Mouse (Mus musculus) forebrain, postnatal 0 days (tissue): Measurements from ENCODE around the gene Tbc1d8b. TPM values are rescaled to one million over a fixed set of nuclear protein-coding genes. Genes with fewer than 3 reads are reported as not detected.

Experiments
- ATAC-seq: fragments of 200-750 bp; cut with Nextera tagmentation; 2 replicates; pipeline ENCODE4 v1.8.0; 2017; ENCODE audit warnings: mild to moderate bottlenecking, moderate library complexity
- DNase-seq: peaks from one replicate; pipeline ENCODE4 v3.0.0-alpha.2; 2015
- H3K27ac ChIP-seq: fragments of 300-500 bp; sonication (generic); 2 replicates; pipeline ENCODE4 v1.5.1; 2014; ENCODE audit warnings: low read depth, mild to moderate bottlenecking, antibody characterized with exemption, low read length, moderate library complexity, mixed read lengths
- H3K27me3 ChIP-seq: fragments of 300-500 bp; sonication (generic); 2 replicates; pipeline ENCODE4 v1.6.1; 2014; ENCODE audit warnings: mild to moderate bottlenecking, low read length, mixed read lengths; ENCODE audit not compliant: insufficient read depth
- H3K36me3 ChIP-seq: fragments of 300-500 bp; sonication (generic); 2 replicates; pipeline ENCODE4 v1.6.1; 2014; ENCODE audit warnings: mild to moderate bottlenecking, moderate library complexity; ENCODE audit not compliant: insufficient read depth
- H3K4me1 ChIP-seq: fragments of 300-500 bp; sonication (generic); 2 replicates; pipeline ENCODE4 v1.6.1; 2014; ENCODE audit warnings: antibody characterized with exemption; ENCODE audit not compliant: insufficient read depth
- H3K4me2 ChIP-seq: fragments of 300-500 bp; sonication (generic); 2 replicates; pipeline ENCODE4 v1.6.1; 2014; ENCODE audit warnings: low read depth, mild to moderate bottlenecking, moderate library complexity
- H3K4me3 ChIP-seq: fragments of 300-500 bp; sonication (generic); 2 replicates; pipeline ENCODE4 v1.5.1; 2014; ENCODE audit warnings: low read depth, low read length, mixed read lengths
- H3K9ac ChIP-seq: fragments of 300-500 bp; sonication (generic); 2 replicates; pipeline ENCODE4 v1.6.1; 2014; ENCODE audit warnings: mild to moderate bottlenecking
- H3K9me3 ChIP-seq: fragments of 300-500 bp; sonication (generic); 2 replicates; pipeline ENCODE4 v1.6.1; 2016; ENCODE audit warnings: low read length
- CTCF ChIP-seq: sonication (generic); IDR thresholded peaks from 2 replicates; pipeline ENCODE4 v1.5.1; 2016; ENCODE audit warnings: antibody characterized with exemption, control low read depth, low read depth
- WGBS: fragments of 180-500 bp; shearing (Covaris S2); extraction: QIAGEN DNeasy Blood & Tissue Kit; methylation state at CpG from one replicate; pipeline ENCODE4 v1.1.7; 2014; 5-methylcytosine and 5-hydroxymethylcytosine counted together
- polyA plus RNA-seq: library from polyadenylated mRNA; unstranded; fragments of >200 nt; fragmentation: Nextera tagmentation; extraction: Ambion mirVana; gene quantifications from 2 replicates; pipeline ENCODE4 v1.2.1, GENCODE M21; 2015
- total RNA-seq: library from RNA; depleted of rRNA; stranded (reverse); fragments of >200 nt; gene quantifications from 2 replicates; pipeline ENCODE4 v1.2.3, GENCODE M21; 2014

Gene Tbc1d8b
- total and polyA plus RNA-seq, 2 experiments from 2014 or later: 0.30 to 1.1 TPM

GRCm38 (mm10) chrX:139762546-139762945 lies 77.8 kb downstream of the Tbc1d8b start:
- TF ChIP-seq CTCF: peak; percentile 55

GRCm38 (mm10) chrX:139769975-139770637 lies 85.3 kb downstream of the Tbc1d8b start:
- DNase-seq (peak; percentile 14), ATAC-seq (peak; percentile 29)
- TF ChIP-seq CTCF: no peak
- WGBS: 60% methylated on average over 13 of the region's 13 CpGs
- no peaks in the 10 kb centered on the region for H3K36me3 ChIP-seq
- no peaks in the 10 kb centered on the region for H3K9me3 ChIP-seq
- H3K4me2 ChIP-seq: no peak overlapping the region
- H3K9ac ChIP-seq: no peak overlapping the region
- H3K27ac ChIP-seq: no peak overlapping the region
- no peak overlapping the region for H3K4me3 ChIP-seq
- H3K27me3 ChIP-seq: no peaks in the 10 kb centered on the region
- no peaks in the 10 kb centered on the region for H3K4me1 ChIP-seq

More at GRCm38 (mm10) chrX:139762546-139762945, 77.8 kb downstream of the Tbc1d8b start:
- 78% methylated on average over 2 of the region's 2 CpGs for WGBS
- no peak overlapping the region for H3K27ac ChIP-seq
- DNase-seq (peak; percentile 46), ATAC-seq (no peak)
- H3K4me1 ChIP-seq: no peaks in the 10 kb centered on the region
- no peak overlapping the region for H3K4me2 ChIP-seq
- no peaks in the 10 kb centered on the region for H3K36me3 ChIP-seq
- no peak overlapping the region for H3K4me3 ChIP-seq
- H3K9ac ChIP-seq: no peak overlapping the region
- no peaks in the 10 kb centered on the region for H3K27me3 ChIP-seq
- no peaks in the 10 kb centered on the region for H3K9me3 ChIP-seq

GRCm38 (mm10) chrX:139774309-139775083 lies 89.7 kb downstream of the Tbc1d8b start:
- WGBS: 36% methylated on average over 18 of the region's 18 CpGs
- Histone ChIP-seq H3K27ac (no peak overlapping the region), H3K4me3 (no peak overlapping the region), H3K4me1 (no peaks in the 10 kb centered on the region), H3K9me3 (no peaks in the 10 kb centered on the region), H3K4me2 (no peak overlapping the region), H3K27me3 (no peaks in the 10 kb centered on the region), H3K36me3 (no peaks in the 10 kb centered on the region), H3K9ac (no peak overlapping the region)
- TF ChIP-seq CTCF: peak; percentile 63
- ATAC-seq (peak; percentile 8; the same call in 1 of the 2 replicates), DNase-seq (peak; percentile 50)

GRCm38 (mm10) chrX:139775084-139775612 lies 90.4 kb downstream of the Tbc1d8b start:
- Histone ChIP-seq H3K9me3 (no peaks in the 10 kb centered on the region), H3K4me2 (no peak overlapping the region), H3K36me3 (no peaks in the 10 kb centered on the region), H3K4me3 (no peak overlapping the region), H3K27ac (no peak overlapping the region), H3K4me1 (no peaks in the 10 kb centered on the region), H3K27me3 (no peaks in the 10 kb centered on the region), H3K9ac (no peak overlapping the region)
- 71% methylated on average over 7 of the region's 7 CpGs for WGBS
- no peak for TF ChIP-seq CTCF
- DNase-seq (no peak), ATAC-seq (no peak)

GRCm38 (mm10) chrX:139777357-139777756 lies 92.6 kb downstream of the Tbc1d8b start:
- no peak for TF ChIP-seq CTCF
- Histone ChIP-seq H3K36me3 (no peaks in the 10 kb centered on the region), H3K9ac (no peak overlapping the region), H3K9me3 (no peaks in the 10 kb centered on the region), H3K4me1 (no peaks in the 10 kb centered on the region), H3K27ac (no peak overlapping the region), H3K4me3 (no peak overlapping the region), H3K4me2 (no peak overlapping the region), H3K27me3 (no peaks in the 10 kb centered on the region)
- no peak for DNase-seq
- ATAC-seq: no peak
- WGBS: 66% methylated on average over 4 of the region's 4 CpGs

- Histone ChIP-seq H3K9ac (no peak overlapping the region), H3K9me3 (no peaks in the 10 kb centered on the region), H3K4me3 (no peak overlapping the region), H3K36me3 (no peaks in the 10 kb centered on the region), H3K27ac (no peak overlapping the region), H3K4me2 (no peak overlapping the region), H3K27me3 (no peaks in the 10 kb centered on the region), H3K4me1 (no peaks in the 10 kb centered on the region)
- no peak for TF ChIP-seq CTCF
- ATAC-seq (no peak), DNase-seq (no peak)
- WGBS: 85% methylated on average over 1 of the region's 1 CpGs
These were observed 94.1 kb downstream of the Tbc1d8b start for GRCm38 (mm10) chrX:139778886-139779285.

GRCm38 (mm10) chrX:139779401-139779800 lies 94.6 kb downstream of the Tbc1d8b start:
- no peak for ATAC-seq
- Histone ChIP-seq H3K4me3 (no peak overlapping the region), H3K4me1 (no peaks in the 10 kb centered on the region), H3K27ac (no peak overlapping the region), H3K4me2 (no peak overlapping the region), H3K9ac (no peak overlapping the region), H3K9me3 (no peaks in the 10 kb centered on the region), H3K36me3 (no peaks in the 10 kb centered on the region), H3K27me3 (no peaks in the 10 kb centered on the region)
- 60% methylated on average over 5 of the region's 5 CpGs for WGBS
- DNase-seq: no peak
- no peak for TF ChIP-seq CTCF
